Mouse (Mus musculus) forebrain, embryonic 14.5 days (tissue): ENCODE results near the gene Nek6. TPM values are rescaled to one million over a fixed set of nuclear protein-coding genes. Genes with fewer than 3 reads are reported as not detected.

Experiments used
- ATAC-seq: fragments of 200-750 bp; cut with Nextera tagmentation; 2 replicates; pipeline ENCODE4 v1.8.0; 2017; ENCODE audit warnings: mild to moderate bottlenecking, moderate library complexity
- DNase-seq: peaks from one replicate; pipeline ENCODE4 v3.0.0-alpha.2; 2015; ENCODE audit warnings: low spot score
- H3K27ac ChIP-seq: fragments of 300-500 bp; sonication (generic); 2 replicates; pipeline ENCODE4 v1.5.1; 2014; ENCODE audit warnings: low read depth, mild to moderate bottlenecking, control low read depth, low read length, moderate library complexity
- H3K27me3 ChIP-seq: fragments of 300-500 bp; sonication (generic); replicated peaks from 2 replicates; pipeline ENCODE4 v1.6.1; 2014; ENCODE audit warnings: low read length, control low read depth, mixed read lengths; ENCODE audit not compliant: control insufficient read depth, insufficient read depth
- H3K36me3 ChIP-seq: fragments of 300-500 bp; sonication (generic); 2 replicates; pipeline ENCODE4 v1.6.1; 2014; ENCODE audit warnings: low read length, control low read depth; ENCODE audit not compliant: control insufficient read depth, insufficient read depth
- H3K4me1 ChIP-seq: fragments of 300-500 bp; sonication (generic); 2 replicates; pipeline ENCODE4 v1.6.1; 2014; ENCODE audit warnings: antibody characterized with exemption, low read length, control low read depth; ENCODE audit not compliant: control insufficient read depth, insufficient read depth
- H3K4me2 ChIP-seq: fragments of 300-500 bp; sonication (generic); 2 replicates; pipeline ENCODE4 v1.6.1; 2014; ENCODE audit warnings: mild to moderate bottlenecking, control low read depth, low read length
- H3K4me3 ChIP-seq: fragments of 300-500 bp; sonication (generic); 2 replicates; pipeline ENCODE4 v1.5.1; 2014; ENCODE audit warnings: low read depth, low read length, control low read depth
- H3K9ac ChIP-seq: fragments of 300-500 bp; sonication (generic); 2 replicates; pipeline ENCODE4 v1.6.1; 2014; ENCODE audit warnings: mild to moderate bottlenecking, low read length, control low read depth, moderate library complexity
- H3K9me3 ChIP-seq: fragments of 300-500 bp; sonication (generic); replicated peaks from 2 replicates; pipeline ENCODE4 v1.6.1; 2016; ENCODE audit warnings: low read length, control low read depth, mixed read lengths; ENCODE audit not compliant: control insufficient read depth
- WGBS: fragments of 180-500 bp; shearing (Covaris S2); extraction: QIAGEN DNeasy Blood & Tissue Kit; methylation state at CpG from one replicate; pipeline ENCODE4 v1.1.7; 2014; 5-methylcytosine and 5-hydroxymethylcytosine counted together
- polyA plus RNA-seq: library from polyadenylated mRNA; unstranded; fragments of >200 nt; fragmentation: Nextera tagmentation; extraction: Ambion mirVana; gene quantifications from 2 replicates; pipeline ENCODE4 v1.2.1, GENCODE M21; 2014

Nek6 gene
- polyA plus RNA-seq, 1 experiment from 2014 or later: 96.7 TPM

- Histone ChIP-seq H3K9me3 (no peaks in the 10 kb centered on the region), H3K4me2 (no peak overlapping the region), H3K36me3 (peaks cover 22% of the 10 kb centered on the region), H3K9ac (no peak overlapping the region), H3K27me3 (no peaks in the 10 kb centered on the region), H3K27ac (no peak overlapping the region), H3K4me1 (peaks cover 7% of the 10 kb centered on the region; the same call in 1 of the 2 replicates), H3K4me3 (no peak overlapping the region)
- DNase-seq: no peak
- ATAC-seq: no peak
- 88% methylated on average over 3 of the region's 3 CpGs for WGBS
Observed at GRCm38 (mm10) chr2:38623411-38623810, 112.0 kb downstream of the Nek6 start.

- Histone ChIP-seq H3K4me2 (no peak overlapping the region), H3K9ac (no peak overlapping the region), H3K27ac (no peak overlapping the region), H3K36me3 (peaks cover 28% of the 10 kb centered on the region), H3K4me3 (no peak overlapping the region), H3K27me3 (no peaks in the 10 kb centered on the region), H3K9me3 (no peaks in the 10 kb centered on the region), H3K4me1 (peaks cover 7% of the 10 kb centered on the region; the same call in 1 of the 2 replicates)
- DNase-seq (no peak), ATAC-seq (no peak)
- WGBS: 89% methylated on average over 8 of the region's 8 CpGs
Observed at GRCm38 (mm10) chr2:38623821-38624590, 112.6 kb downstream of the Nek6 start.

- WGBS: 89% methylated on average over 4 of the region's 4 CpGs
- H3K4me3 ChIP-seq: no peak overlapping the region
- H3K9me3 ChIP-seq: no peaks in the 10 kb centered on the region
- no peak overlapping the region for H3K4me2 ChIP-seq
- no peaks in the 10 kb centered on the region for H3K27me3 ChIP-seq
- ATAC-seq (no peak), DNase-seq (no peak)
- no peaks in the 10 kb centered on the region for H3K4me1 ChIP-seq
- peaks cover 68% of the 10 kb centered on the region for H3K36me3 ChIP-seq
- H3K9ac ChIP-seq: no peak overlapping the region
- no peak overlapping the region for H3K27ac ChIP-seq
Observed at GRCm38 (mm10) chr2:38628801-38629200, 117.4 kb downstream of the Nek6 start.

- Histone ChIP-seq H3K4me2 (no peak overlapping the region), H3K36me3 (peaks cover 74% of the 10 kb centered on the region), H3K4me1 (no peaks in the 10 kb centered on the region), H3K27me3 (no peaks in the 10 kb centered on the region), H3K4me3 (no peak overlapping the region), H3K9ac (no peak overlapping the region), H3K9me3 (no peaks in the 10 kb centered on the region), H3K27ac (no peak overlapping the region)
- DNase-seq (no peak), ATAC-seq (no peak)
- WGBS: 87% methylated on average over 3 of the region's 3 CpGs
Observed at GRCm38 (mm10) chr2:38629451-38629850, 118.0 kb downstream of the Nek6 start.

GRCm38 (mm10) chr2:38630574-38630973 is 119.1 kb downstream of the Nek6 start:
- no peaks in the 10 kb centered on the region for H3K4me1 ChIP-seq
- WGBS: 92% methylated on average over 2 of the region's 2 CpGs
- no peak for DNase-seq
- H3K4me2 ChIP-seq: no peak overlapping the region
- H3K27me3 ChIP-seq: no peaks in the 10 kb centered on the region
- no peaks in the 10 kb centered on the region for H3K9me3 ChIP-seq
- no peak for ATAC-seq
- no peak overlapping the region for H3K9ac ChIP-seq
- H3K27ac ChIP-seq: no peak overlapping the region
- no peak overlapping the region for H3K4me3 ChIP-seq
- H3K36me3 ChIP-seq: peaks cover 85% of the 10 kb centered on the region

DNA sequence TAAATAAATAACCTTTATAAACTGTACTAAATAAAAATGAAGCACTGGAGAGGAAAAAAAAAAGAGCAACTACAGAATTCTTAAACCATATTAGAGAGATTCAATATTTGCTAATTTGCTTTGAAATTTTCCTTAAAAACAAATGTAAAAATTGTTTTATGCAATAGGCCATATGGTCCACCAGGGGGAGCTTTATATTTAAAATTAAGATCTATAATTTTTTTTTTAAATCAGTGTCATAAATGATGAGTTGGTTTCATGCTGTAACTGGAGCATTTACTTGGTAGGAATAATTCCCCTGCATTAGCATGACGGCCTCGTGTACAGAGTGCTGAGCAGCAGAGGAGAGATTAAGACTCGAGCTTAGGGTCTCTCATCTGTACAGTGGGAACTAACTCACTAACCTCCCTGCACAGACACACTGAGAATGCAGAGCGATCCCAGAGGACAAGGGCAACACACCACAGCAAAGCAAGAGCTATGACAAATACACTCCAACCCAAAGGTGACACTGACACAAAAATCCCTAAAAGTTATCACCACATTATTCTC is 126.3 kb downstream of the Nek6 start:
- ATAC-seq (no peak), DNase-seq (peak; percentile 53)
- H3K36me3 ChIP-seq: peaks cover 82% of the 10 kb centered on the region
- no peak overlapping the region for H3K27ac ChIP-seq
- no peak overlapping the region for H3K4me3 ChIP-seq
- H3K27me3 ChIP-seq: no peaks in the 10 kb centered on the region
- H3K4me1 ChIP-seq: peaks cover under 1% of the 10 kb centered on the region; the same call in 1 of the 2 replicates
- no peak overlapping the region for H3K4me2 ChIP-seq
- WGBS: 79% methylated on average over 4 of the region's 4 CpGs
- H3K9me3 ChIP-seq: no peaks in the 10 kb centered on the region
- no peak overlapping the region for H3K9ac ChIP-seq

GRCm38 (mm10) chr2:38641761-38642160 is 130.3 kb downstream of the Nek6 start:
- H3K27me3 ChIP-seq: no peaks in the 10 kb centered on the region
- H3K27ac ChIP-seq: no peak overlapping the region
- H3K4me2 ChIP-seq: no peak overlapping the region
- no peak overlapping the region for H3K4me3 ChIP-seq
- H3K36me3 ChIP-seq: peaks cover 47% of the 10 kb centered on the region
- peaks cover 8% of the 10 kb centered on the region for H3K4me1 ChIP-seq
- WGBS: 93% methylated on average over 1 of the region's 1 CpGs
- ATAC-seq: no peak
- no peak for DNase-seq
- no peaks in the 10 kb centered on the region for H3K9me3 ChIP-seq
- no peak overlapping the region for H3K9ac ChIP-seq

- H3K4me3 ChIP-seq: peak within 1 kb of the TSS; percentile 92
- no peaks in the 10 kb centered on the region for H3K9me3 ChIP-seq
- peak; percentile 83 for ATAC-seq
- 2% methylated on average over 52 of the region's 52 CpGs for WGBS
- peak within 1 kb of the TSS; percentile 88 for H3K9ac ChIP-seq
- peaks cover 15% of the 10 kb centered on the region for H3K4me1 ChIP-seq
- H3K36me3 ChIP-seq: peaks cover 31% of the 10 kb centered on the region
- peak; percentile 97 for DNase-seq
- H3K4me2 ChIP-seq: peak within 1 kb of the TSS; percentile 97
- no peaks in the 10 kb centered on the region for H3K27me3 ChIP-seq
- peak within 1 kb of the TSS; percentile 54; the same call in 1 of the 2 replicates for H3K27ac ChIP-seq
Observed at GRCm38 (mm10) chr2:38643625-38644427, 132.4 kb downstream of the Nek6 start, which contains the start of gene Psmb7. Gene Psmb7 (minus strand): TSS chr2:38644087.
